Mouse (Mus musculus): ENCODE results near the gene Git2.

Git2 gene

GRCm38 (mm10) chr5:114720784-114721183 lies 54.5 kb downstream of the Git2 start:
- no peak for DNase-seq (ENCODE audit: low spot score in 2 of 2)

GRCm38 (mm10) chr5:114719928-114720270 lies 55.4 kb downstream of the Git2 start:
- no peak for DNase-seq (ENCODE audit: low spot score in 2 of 2)

- DNase-seq (ENCODE audit: low spot score in 2 of 2) = no peak
Measured at GRCm38 (mm10) chr5:114719003-114719927, 56.1 kb downstream of the Git2 start.

- no peak for DNase-seq (ENCODE audit: low spot score in 2 of 2)
Measured at GRCm38 (mm10) chr5:114718483-114718882, 56.8 kb downstream of the Git2 start.

GRCm38 (mm10) chr5:114717937-114718336 lies 57.4 kb downstream of the Git2 start:
- DNase-seq (ENCODE audit: low spot score in 2 of 2) = no peak

GRCm38 (mm10) chr5:114717292-114717691 lies 58.0 kb downstream of the Git2 start:
- DNase-seq (ENCODE audit: low spot score in 2 of 2) = no peak

- no peak for DNase-seq (ENCODE audit: low spot score in 2 of 2)
Measured at GRCm38 (mm10) chr5:114714551-114714950, 60.8 kb downstream of the Git2 start.

- peak in 1 of 2 experiments; percentile 14 for DNase-seq (ENCODE audit: low spot score in 2 of 2)
Measured at GRCm38 (mm10) chr5:114709357-114709756, 66.0 kb downstream of the Git2 start.

- no peak for DNase-seq (ENCODE audit: low spot score in 2 of 2)
Measured at GRCm38 (mm10) chr5:114708491-114708890, 66.8 kb downstream of the Git2 start.

- DNase-seq (ENCODE audit: low spot score in 2 of 2) = peak; percentile 91 to 93
Measured at GRCm38 (mm10) chr5:114707265-114708068, 67.8 kb downstream of the Git2 start, which contains the start of gene Tchp. Gene Tchp (plus strand): TSS chr5:114707760.

GRCm38 (mm10) chr5:114702403-114703392 lies 72.6 kb downstream of the Git2 start:
- no peak for DNase-seq (ENCODE audit: low spot score in 2 of 2)

GRCm38 (mm10) chr5:114699015-114699414 lies 76.3 kb downstream of the Git2 start:
- DNase-seq (ENCODE audit: low spot score in 2 of 2) = peak; percentile 37 to 43

- no peak for DNase-seq (ENCODE audit: low spot score in 2 of 2)
Measured at GRCm38 (mm10) chr5:114698044-114698746, 77.1 kb downstream of the Git2 start.

GRCm38 (mm10) chr5:114696939-114697338 lies 78.4 kb downstream of the Git2 start:
- DNase-seq (ENCODE audit: low spot score in 2 of 2) = no peak

GRCm38 (mm10) chr5:114695775-114696174 lies 79.5 kb downstream of the Git2 start:
- no peak for DNase-seq (ENCODE audit: low spot score in 2 of 2)

GRCm38 (mm10) chr5:114690633-114691567 lies 84.4 kb downstream of the Git2 start, which contains the start of gene Gltp:
Gene Gltp (minus strand): TSS chr5:114690984.
- DNase-seq (ENCODE audit: low spot score in 2 of 2) = peak; percentile 87 to 93

- peak in 1 of 2 experiments; percentile 30 for DNase-seq (ENCODE audit: low spot score in 2 of 2)
Measured at GRCm38 (mm10) chr5:114689700-114690366, 85.5 kb downstream of the Git2 start.

GRCm38 (mm10) chr5:114688703-114689102 lies 86.6 kb downstream of the Git2 start:
- no peak for DNase-seq (ENCODE audit: low spot score in 2 of 2)

- DNase-seq (ENCODE audit: low spot score in 2 of 2) = peak; percentile 30 to 43
Measured at GRCm38 (mm10) chr5:114687901-114688300, 87.4 kb downstream of the Git2 start.
